Mouse (Mus musculus) CH12.LX (cell line): ENCODE data around the gene Amotl2. TPM values are rescaled to one million over a fixed set of nuclear protein-coding genes. Genes with fewer than 3 reads are reported as not detected.

Experiments used
- DNase-seq: peaks from one replicate; pipeline ENCODE4 v3.0.0-alpha.2; 2013; ENCODE audit errors: extremely low read depth
- H3K27ac ChIP-seq: 2 replicates; pipeline ENCODE4 v1.5.1; 2012; ENCODE audit warnings: low read depth, mild to moderate bottlenecking, control low read depth, moderate library complexity; ENCODE audit not compliant: insufficient read depth
- H3K27me3 ChIP-seq: replicated peaks from 2 replicates; pipeline ENCODE3; 2012; ENCODE audit warnings: inconsistent platforms
- H3K36me3 ChIP-seq, 2 experiments: replicated peaks in 1 of 2; 2 replicates each; pipeline versions ENCODE3 to v1.6.1; 2012; ENCODE audit warnings: inconsistent platforms in 1 of 2, low read length in 1 of 2, mild to moderate bottlenecking in 1 of 2, mixed read lengths in 1 of 2, moderate library complexity in 1 of 2; ENCODE audit not compliant: control insufficient read depth in 1 of 2, insufficient read depth in 1 of 2
- H3K4me1 ChIP-seq, 2 experiments: 2 replicates each; pipeline ENCODE4 v1.6.1; 2012; ENCODE audit warnings: inconsistent platforms in 1 of 2, moderate library complexity in 1 of 2; ENCODE audit not compliant: insufficient read depth in 2 of 2, control insufficient read depth in 1 of 2
- H3K4me2 ChIP-seq: 2 replicates; pipeline ENCODE4 v1.6.1; 2012; ENCODE audit warnings: low read depth, mild to moderate bottlenecking, control low read depth; ENCODE audit not compliant: poor library complexity, insufficient read depth, severe bottlenecking
- H3K4me3 ChIP-seq, 3 experiments: fragments of 150-350 bp in 1 of 3; sonication (generic) in 1 of 3; replicated peaks in 1 of 3; 2 replicates each; pipeline versions ENCODE3 to v1.5.1; 2011 to 2012; ENCODE audit warnings: low read depth in 2 of 3, low read length in 2 of 3, mild to moderate bottlenecking in 2 of 3, moderate library complexity in 2 of 3, control low read depth in 1 of 3, improper control_type of control experiment in 1 of 3, inconsistent platforms in 1 of 3, mixed read lengths in 1 of 3; ENCODE audit not compliant: poor library complexity in 1 of 3
- H3K79me2 ChIP-seq: replicated peaks from 2 replicates; pipeline ENCODE4 v1.6.1; 2012; ENCODE audit warnings: mild to moderate bottlenecking, moderate library complexity; ENCODE audit not compliant: control insufficient read depth, poor library complexity, insufficient read depth, severe bottlenecking; ENCODE audit errors: extremely low read depth
- H3K9ac ChIP-seq: 2 replicates; pipeline ENCODE4 v1.6.1; 2012; ENCODE audit warnings: low read depth, mild to moderate bottlenecking, control low read depth, moderate library complexity; ENCODE audit not compliant: insufficient read depth
- H3K9me3 ChIP-seq: replicated peaks from 2 replicates; pipeline ENCODE3; 2012; ENCODE audit warnings: low read length, inconsistent platforms, mixed read lengths
- CHD2 ChIP-seq: IDR thresholded peaks from 2 replicates; pipeline ENCODE4 v1.6.1; 2011; ENCODE audit warnings: low read length, improper control_type of control experiment
- E2F4 ChIP-seq: IDR thresholded peaks from 2 replicates; pipeline ENCODE4 v1.6.1; 2011; ENCODE audit warnings: low read depth, low read length, improper control_type of control experiment; ENCODE audit not compliant: insufficient replicate concordance
- ETS1 ChIP-seq: conservative IDR thresholded peaks from 2 replicates; pipeline ENCODE4 v1.6.1; 2012; ENCODE audit warnings: low read depth, mild to moderate bottlenecking, inconsistent platforms, low read length, improper control_type of control experiment, moderate library complexity
- IRF4 ChIP-seq: IDR thresholded peaks from 2 replicates; pipeline ENCODE4 v1.6.1; 2014; ENCODE audit warnings: low read depth, mild to moderate bottlenecking, inconsistent platforms, low read length, improper control_type of control experiment
- JUN ChIP-seq: IDR thresholded peaks from 2 replicates; pipeline ENCODE4 v1.6.1; 2011; ENCODE audit warnings: low read depth, mild to moderate bottlenecking, low read length, improper control_type of control experiment, moderate library complexity; ENCODE audit not compliant: insufficient read depth
- MAFK ChIP-seq: IDR thresholded peaks from 2 replicates; pipeline ENCODE4 v1.6.1; 2011; ENCODE audit warnings: low read length, improper control_type of control experiment; ENCODE audit not compliant: insufficient replicate concordance
- PAX5 ChIP-seq: IDR thresholded peaks from 2 replicates; pipeline ENCODE4 v1.6.1; 2012; ENCODE audit warnings: low read length, inconsistent platforms, mixed read lengths
- POLR2A ChIP-seq: IDR thresholded peaks from 2 replicates; pipeline ENCODE4 v1.6.1; 2011; ENCODE audit warnings: low read depth, mild to moderate bottlenecking, improper control_type of control experiment, low read length
- POLR2AphosphoS2 ChIP-seq: IDR thresholded peaks from 2 replicates; pipeline ENCODE4 v1.6.1; 2011; ENCODE audit warnings: low read depth, low read length, improper control_type of control experiment
- RAD21 ChIP-seq: IDR thresholded peaks from 2 replicates; pipeline ENCODE4 v1.6.1; 2011; ENCODE audit warnings: low read depth, mild to moderate bottlenecking, low read length, improper control_type of control experiment, moderate library complexity
- RCOR1 ChIP-seq: conservative IDR thresholded peaks from 2 replicates; pipeline ENCODE4 v1.6.1; 2012; ENCODE audit warnings: low read depth, mild to moderate bottlenecking, inconsistent platforms, low read length, improper control_type of control experiment
- SIN3A ChIP-seq: IDR thresholded peaks from 2 replicates; pipeline ENCODE4 v1.6.1; 2012; ENCODE audit warnings: low read length, improper control_type of control experiment, inconsistent platforms
- USF1 ChIP-seq: IDR thresholded peaks from 2 replicates; pipeline ENCODE4 v1.6.1; 2014; ENCODE audit warnings: low read depth, mild to moderate bottlenecking, inconsistent platforms, low read length, improper control_type of control experiment
- ZMIZ1 ChIP-seq: IDR thresholded peaks from 2 replicates; pipeline ENCODE4 v1.6.1; 2012; ENCODE audit warnings: low read depth, mild to moderate bottlenecking, inconsistent platforms, low read length, improper control_type of control experiment
- dilution Hi-C: fragments of 300-500 bp; cut with MboI; formaldehyde crosslinking; loops from 2 replicates; pipeline ENCODE4 v1.14.3; 2020; ENCODE audit warnings: low sequenced_read_pairs; ENCODE audit not compliant: extremely low pct_unique_long_range_greater_than_20kb, extremely low pct_ligation_motif_present
- in situ Hi-C: fragments of 300-500 bp; cut with MboI; formaldehyde crosslinking; loops from 3 replicates; pipeline ENCODE4 v1.14.3; 2019; ENCODE audit warnings: low sequenced_read_pairs, low pct_ligation_motif_present, low pct_unique_long_range_greater_than_20kb, mixed read lengths
- polyA plus RNA-seq: library from polyadenylated mRNA; unstranded; fragments of >175 nt; gene quantifications from 2 replicates; pipeline ENCODE4 v1.2.1, GENCODE M21; 2012; ENCODE audit warnings: low read depth; ENCODE audit not compliant: insufficient read length
- total RNA-seq, 2 experiments: library from RNA; depleted of rRNA; stranded (reverse); fragments of 300-350 nt in 1 of 2; fragments of >200 nt in 1 of 2; gene quantifications; 2 replicates each; pipeline ENCODE4 v1.2.3; 2012 to 2014

The Amotl2 gene
- total and polyA plus RNA-seq, 3 experiments, result 0.08 TPM; not detected in 2

DNA sequence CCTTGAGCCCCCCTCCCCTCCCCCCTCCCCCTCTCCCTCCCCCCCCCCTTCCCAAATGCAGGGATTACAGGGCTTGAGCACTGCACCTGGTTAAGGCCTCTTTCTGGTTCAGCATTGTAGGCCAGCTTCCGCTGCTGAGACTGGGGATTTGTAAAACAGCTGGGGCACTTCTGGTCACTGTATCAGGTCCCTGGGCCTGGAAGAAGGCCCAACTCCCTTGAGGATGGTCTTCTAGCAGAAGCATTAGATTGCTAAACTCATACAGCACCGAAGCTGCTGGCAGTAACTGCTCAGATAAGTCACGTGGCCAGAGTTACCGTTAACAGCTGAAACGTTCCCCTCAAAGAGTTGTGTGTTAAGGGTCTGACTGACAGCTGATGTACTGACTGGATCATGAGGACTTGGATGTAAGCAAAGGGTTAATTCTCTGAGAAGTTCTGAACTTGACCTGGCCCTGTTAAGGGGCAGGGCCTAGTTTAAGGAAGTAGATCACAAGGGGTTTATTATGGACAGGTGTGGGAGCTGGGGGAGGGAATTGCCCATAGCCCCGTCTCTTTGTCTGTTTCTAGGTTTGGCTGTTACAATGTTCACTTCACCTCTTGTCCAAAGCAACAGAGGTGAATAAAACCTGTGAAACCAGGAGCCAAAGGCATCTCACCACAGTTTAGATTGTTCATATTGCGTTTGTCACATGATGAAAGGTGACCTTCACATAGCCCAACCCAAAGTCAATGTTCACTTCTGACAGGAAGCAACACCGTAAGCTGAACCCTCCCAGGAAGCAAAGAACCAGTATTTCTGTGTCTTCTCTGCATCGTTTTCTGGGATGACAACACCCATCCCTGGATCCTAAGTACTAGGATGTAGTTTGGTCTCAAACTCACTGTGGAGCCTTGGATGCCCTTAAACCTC lies 23.7 kb upstream of the Amotl2 start:
- peaks cover 0 to 9% of the 10 kb centered on the region in 2 experiments; a peak in 2 of 4 replicates for H3K4me1 ChIP-seq
- no peak for DNase-seq
- dilution Hi-C loops (no loop called here), in situ Hi-C loops (no loop called here)
- no peak overlapping the region for H3K27ac ChIP-seq
- H3K9ac ChIP-seq, result no peak overlapping the region
- H3K36me3 ChIP-seq, result no peaks in the 10 kb centered on the region
- H3K4me3 ChIP-seq, result no peak overlapping the region
- H3K27me3 ChIP-seq, result no peaks in the 10 kb centered on the region
- no peak overlapping the region for H3K4me2 ChIP-seq
- TF ChIP-seq CHD2, result no peak
- TF ChIP-seq PAX5, result no peak
- no peak for TF ChIP-seq MAFK
- TF ChIP-seq ZMIZ1, result no peak
- TF ChIP-seq SIN3A, result no peak
- no peaks in the 10 kb centered on the region for H3K79me2 ChIP-seq
- H3K9me3 ChIP-seq, result no peaks in the 10 kb centered on the region

- H3K9ac ChIP-seq, result no peak overlapping the region
- no peaks in the 10 kb centered on the region for H3K4me1 ChIP-seq
- no peak overlapping the region for H3K4me3 ChIP-seq
- dilution Hi-C loops, result no loop called here
- no peaks in the 10 kb centered on the region for H3K36me3 ChIP-seq
- H3K27me3 ChIP-seq, result no peaks in the 10 kb centered on the region
- no peaks in the 10 kb centered on the region for H3K79me2 ChIP-seq
- no peak overlapping the region for H3K4me2 ChIP-seq
- peaks cover 10% of the 10 kb centered on the region for H3K9me3 ChIP-seq
- TF ChIP-seq RCOR1 (no peak), POLR2A (no peak), POLR2AphosphoS2 (no peak), ETS1 (no peak), RAD21 (no peak), USF1 (no peak), E2F4 (no peak), IRF4 (no peak), PAX5 (no peak), JUN (no peak)
- in situ Hi-C loops, result no loop called here
- no peak overlapping the region for H3K27ac ChIP-seq
- no peak for DNase-seq
Observed at GRCm38 (mm10) chr9:102701042-102701441, 15.4 kb upstream of the Amotl2 start.
